Mouse (Mus musculus): ENCODE measurements around the gene Lrrc46. TPM values are rescaled to one million over a fixed set of nuclear protein-coding genes. Genes with fewer than 3 reads are reported as not detected.

Lrrc46 gene
- total RNA-seq, 2 experiments from 2014 or later: not detected

GRCm38 (mm10) chr11:97050216-97050943, 9.2 kb upstream of the Lrrc46 start, which contains the start of gene Osbpl7:
Gene Osbpl7, plus strand, starts transcription at chr11:97050628.
- peak; percentile 53 for ATAC-seq (replicated peaks; ENCODE audit: low FRiP score, low TSS enrichment, poor library complexity, severe bottlenecking)

GRCm38 (mm10) chr11:97049492-97050085, 8.4 kb upstream of the Lrrc46 start:
- no peak for ATAC-seq (replicated peaks; ENCODE audit: low FRiP score, low TSS enrichment, poor library complexity, severe bottlenecking)

- ATAC-seq (replicated peaks; ENCODE audit: low FRiP score, low TSS enrichment, poor library complexity, severe bottlenecking): no peak
These were observed 7.0 kb upstream of the Lrrc46 start for GRCm38 (mm10) chr11:97048090-97048650.

GRCm38 (mm10) chr11:97045861-97046260, 4.7 kb upstream of the Lrrc46 start:
- no peak for ATAC-seq (replicated peaks; ENCODE audit: low FRiP score, low TSS enrichment, poor library complexity, severe bottlenecking)

GRCm38 (mm10) chr11:97044902-97045301, 3.7 kb upstream of the Lrrc46 start:
- no peak for ATAC-seq (replicated peaks; ENCODE audit: low FRiP score, low TSS enrichment, poor library complexity, severe bottlenecking)

- ATAC-seq (replicated peaks; ENCODE audit: low FRiP score, low TSS enrichment, poor library complexity, severe bottlenecking): no peak; the same call in 1 of the 2 replicates
These were observed 746 bp downstream of the Lrrc46 start for GRCm38 (mm10) chr11:97040301-97041021.

GRCm38 (mm10) chr11:97038881-97039280, 2.3 kb downstream of the Lrrc46 start:
- ATAC-seq (replicated peaks; ENCODE audit: low FRiP score, low TSS enrichment, poor library complexity, severe bottlenecking): no peak

- ATAC-seq (replicated peaks; ENCODE audit: low FRiP score, low TSS enrichment, poor library complexity, severe bottlenecking): no peak
These were observed 5.1 kb downstream of the Lrrc46 start for GRCm38 (mm10) chr11:97036141-97036540.

- no peak for ATAC-seq (replicated peaks; ENCODE audit: low FRiP score, low TSS enrichment, poor library complexity, severe bottlenecking)
These were observed 7.4 kb downstream of the Lrrc46 start for GRCm38 (mm10) chr11:97033781-97034180.

- ATAC-seq (replicated peaks; ENCODE audit: low FRiP score, low TSS enrichment, poor library complexity, severe bottlenecking): no peak
These were observed 8.7 kb downstream of the Lrrc46 start for GRCm38 (mm10) chr11:97032499-97032898.

GRCm38 (mm10) chr11:97031977-97032376, 9.2 kb downstream of the Lrrc46 start:
- ATAC-seq (replicated peaks; ENCODE audit: low FRiP score, low TSS enrichment, poor library complexity, severe bottlenecking): no peak

- no peak for ATAC-seq (replicated peaks; ENCODE audit: low FRiP score, low TSS enrichment, poor library complexity, severe bottlenecking)
These were observed 10.8 kb downstream of the Lrrc46 start for GRCm38 (mm10) chr11:97030426-97030825.

- peak; percentile 74 for ATAC-seq (replicated peaks; ENCODE audit: low FRiP score, low TSS enrichment, poor library complexity, severe bottlenecking)
These were observed 11.4 kb downstream of the Lrrc46 start, which contains the start of gene Scrn2 for GRCm38 (mm10) chr11:97029686-97030417. Gene Scrn2, plus strand, starts transcription at chr11:97029938.

GRCm38 (mm10) chr11:97025721-97026344, 15.4 kb downstream of the Lrrc46 start:
- peak; percentile 67 for ATAC-seq (replicated peaks; ENCODE audit: low FRiP score, low TSS enrichment, poor library complexity, severe bottlenecking)

GRCm38 (mm10) chr11:97024977-97025376, 16.2 kb downstream of the Lrrc46 start:
- no peak for ATAC-seq (replicated peaks; ENCODE audit: low FRiP score, low TSS enrichment, poor library complexity, severe bottlenecking)

GRCm38 (mm10) chr11:97021873-97022484, 19.2 kb downstream of the Lrrc46 start:
- ATAC-seq (replicated peaks; ENCODE audit: low FRiP score, low TSS enrichment, poor library complexity, severe bottlenecking): peak; percentile 73

GRCm38 (mm10) chr11:97021121-97021765, 20.0 kb downstream of the Lrrc46 start:
- no peak for ATAC-seq (replicated peaks; ENCODE audit: low FRiP score, low TSS enrichment, poor library complexity, severe bottlenecking)

- ATAC-seq (replicated peaks; ENCODE audit: low FRiP score, low TSS enrichment, poor library complexity, severe bottlenecking): no peak
These were observed 21.9 kb downstream of the Lrrc46 start for GRCm38 (mm10) chr11:97019345-97019708.

Data from megakaryocyte-erythroid progenitor cell, adult 5-6 weeks (primary cell).